Mouse (Mus musculus) myocyte (in vitro differentiated cells): ENCODE results near the gene Ncbp2. TPM values are rescaled to one million over a fixed set of nuclear protein-coding genes. Genes with fewer than 3 reads are reported as not detected.

Experiments
- polyA plus RNA-seq: library from polyadenylated mRNA; unstranded; fragments of >200 nt; fragmentation: generic; extraction: Trizol; gene quantifications from one replicate; pipeline ENCODE4 v1.2.1, GENCODE M21; 2012; ENCODE audit warnings: missing spikeins

The Ncbp2 gene
- polyA plus RNA-seq, 1 experiment = 19.9 TPM

Other genes starting within 250 kb of the Ncbp2 start
- gene Meltf, start 69.7 kb upstream of the Ncbp2 start, polyA plus RNA-seq = not detected
- gene Pigz, start 14.7 kb upstream of the Ncbp2 start, polyA plus RNA-seq = 0.07 TPM
- gene 0610012G03Rik, start within 50 bp of the Ncbp2 start, polyA plus RNA-seq = 66.6 TPM
- gene Senp5, start 54.8 kb downstream of the Ncbp2 start, polyA plus RNA-seq = 8.0 TPM
- gene Pak2, start 130.8 kb downstream of the Ncbp2 start, polyA plus RNA-seq = 10.9 TPM
- gene Pigx, start 151.2 kb downstream of the Ncbp2 start, polyA plus RNA-seq = 19.4 TPM
- 6.6 TPM for gene Cep19, start 151.3 kb downstream of the Ncbp2 start, polyA plus RNA-seq
- gene Nrros, start 217.1 kb downstream of the Ncbp2 start, polyA plus RNA-seq = not detected
- not detected for gene Bex6, start 231.3 kb downstream of the Ncbp2 start, polyA plus RNA-seq